Mouse (Mus musculus) midbrain, embryonic 16.5 days (tissue): Measurements from ENCODE around the gene Atxn1l. TPM values are rescaled to one million over a fixed set of nuclear protein-coding genes. Genes with fewer than 3 reads are reported as not detected.

ENCODE experiments used
- ATAC-seq: fragments of 200-750 bp; cut with Nextera tagmentation; 2 replicates; pipeline ENCODE4 v1.8.0; 2017; ENCODE audit warnings: moderate TSS enrichment
- H3K27ac ChIP-seq: fragments of 300-500 bp; sonication (generic); 2 replicates; pipeline ENCODE4 v1.5.1; 2014; ENCODE audit warnings: mild to moderate bottlenecking, low read length, mixed read lengths
- H3K27me3 ChIP-seq: fragments of 300-500 bp; sonication (generic); 2 replicates; pipeline ENCODE4 v1.6.1; 2014; ENCODE audit warnings: low read depth, low read length, mixed read lengths; ENCODE audit not compliant: control insufficient read depth, insufficient read depth
- H3K36me3 ChIP-seq: fragments of 300-500 bp; sonication (generic); 2 replicates; pipeline ENCODE4 v1.6.1; 2014; ENCODE audit warnings: mild to moderate bottlenecking, low read length, moderate library complexity, mixed read lengths; ENCODE audit not compliant: control insufficient read depth, insufficient read depth
- H3K4me1 ChIP-seq: fragments of 300-500 bp; sonication (generic); 2 replicates; pipeline ENCODE4 v1.6.1; 2014; ENCODE audit warnings: mild to moderate bottlenecking, low read length, mixed read lengths; ENCODE audit not compliant: control insufficient read depth, insufficient read depth
- H3K4me2 ChIP-seq: fragments of 300-500 bp; sonication (generic); 2 replicates; pipeline ENCODE4 v1.6.1; 2014; ENCODE audit warnings: mild to moderate bottlenecking, low read length, mixed read lengths
- H3K4me3 ChIP-seq: fragments of 300-500 bp; sonication (generic); 2 replicates; pipeline ENCODE4 v1.5.1; 2014; ENCODE audit warnings: low read depth, mild to moderate bottlenecking, low read length, moderate library complexity, mixed read lengths
- H3K9ac ChIP-seq: fragments of 300-500 bp; sonication (generic); 2 replicates; pipeline ENCODE4 v1.6.1; 2014; ENCODE audit warnings: low read depth, low read length, mixed read lengths
- H3K9me3 ChIP-seq: fragments of 300-500 bp; sonication (generic); replicated peaks from 2 replicates; pipeline ENCODE4 v1.6.1; 2014; ENCODE audit warnings: mild to moderate bottlenecking, low read length, mixed read lengths; ENCODE audit not compliant: control insufficient read depth, poor library complexity, severe bottlenecking
- WGBS: fragments of 180-500 bp; shearing (Covaris S2); extraction: QIAGEN DNeasy Blood & Tissue Kit; methylation state at CpG from one replicate; pipeline ENCODE4 v1.1.7; 2014; 5-methylcytosine and 5-hydroxymethylcytosine counted together
- polyA plus RNA-seq: library from polyadenylated mRNA; unstranded; fragments of >200 nt; fragmentation: Nextera tagmentation; extraction: Ambion mirVana; gene quantifications from 2 replicates; pipeline ENCODE4 v1.2.1, GENCODE M21; 2015

Gene Atxn1l
- polyA plus RNA-seq, result 3.7 and 5.1 TPM in 2 replicates

DNA sequence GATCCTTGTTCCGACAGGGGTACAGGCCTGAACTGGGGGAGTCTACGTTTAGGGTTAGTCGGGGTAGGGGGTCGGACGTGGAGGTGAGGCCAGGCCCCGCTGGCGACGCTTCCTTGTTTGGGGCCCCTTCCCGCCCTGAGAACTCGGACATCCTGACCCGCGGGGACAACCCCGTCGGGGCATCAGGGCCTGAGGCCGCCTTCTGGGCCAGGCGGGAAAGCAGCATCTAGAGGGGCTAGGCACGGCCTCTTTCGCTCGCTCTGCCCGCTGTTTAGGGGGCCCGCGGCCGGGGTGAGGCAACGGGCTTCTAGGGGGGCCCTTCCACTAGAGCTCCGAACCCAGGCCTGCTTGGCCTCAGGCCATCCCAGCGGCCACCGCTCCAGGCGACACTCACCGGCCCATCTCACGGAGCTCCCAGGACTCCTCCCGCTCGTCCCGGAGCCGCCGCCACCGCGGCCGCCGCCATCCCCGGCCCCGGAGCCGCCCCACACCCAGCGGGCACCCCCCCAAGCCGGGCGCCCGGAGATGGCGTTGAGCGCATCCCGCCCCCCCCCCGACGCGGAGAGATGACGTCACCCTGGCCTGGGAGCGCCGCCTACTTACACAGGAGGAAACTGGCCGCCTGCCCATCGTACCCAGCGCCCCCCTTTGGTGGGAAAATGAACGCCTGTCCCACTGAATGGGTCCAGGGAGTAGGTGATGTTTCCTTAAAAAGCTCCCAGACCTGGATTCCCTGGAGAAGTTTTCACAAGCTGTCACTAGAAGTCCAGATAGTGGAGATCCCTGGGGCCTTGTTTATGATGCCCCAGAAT lies at the start of gene Atxn1l:
Gene Atxn1l, minus strand, starts transcription at position 503 of the 812 bp plus-strand sequence.
- peak within 1 kb of the TSS; percentile 99 for H3K9ac ChIP-seq
- H3K4me1 ChIP-seq, result peaks cover 13% of the 10 kb centered on the region
- H3K36me3 ChIP-seq, result peaks cover 12% of the 10 kb centered on the region; the same call in 1 of the 2 replicates
- H3K4me2 ChIP-seq, result peak within 1 kb of the TSS; percentile 95
- 1% methylated on average over 57 of the region's 59 CpGs for WGBS
- H3K4me3 ChIP-seq, result peak within 1 kb of the TSS; percentile 99
- H3K27ac ChIP-seq, result peak within 1 kb of the TSS; percentile 69
- H3K27me3 ChIP-seq, result no peaks in the 10 kb centered on the region
- no peaks in the 10 kb centered on the region for H3K9me3 ChIP-seq
- peak; percentile 85 for ATAC-seq

GRCm38 (mm10) chr8:109780548-109780947 lies 43.0 kb upstream of the Atxn1l start:
- Histone ChIP-seq H3K9ac (no peak overlapping the region), H3K4me2 (peak overlapping the region; percentile 98), H3K27ac (no peak overlapping the region), H3K4me3 (no peak overlapping the region), H3K27me3 (0 out of 2 replicates have a peak, but pooled peaks cover under 1% of the 10 kb centered on the region), H3K36me3 (no peaks in the 10 kb centered on the region), H3K4me1 (peaks cover 20% of the 10 kb centered on the region), H3K9me3 (no peaks in the 10 kb centered on the region)
- ATAC-seq, result no peak
- 76% methylated on average over 4 of the region's 4 CpGs for WGBS

DNA sequence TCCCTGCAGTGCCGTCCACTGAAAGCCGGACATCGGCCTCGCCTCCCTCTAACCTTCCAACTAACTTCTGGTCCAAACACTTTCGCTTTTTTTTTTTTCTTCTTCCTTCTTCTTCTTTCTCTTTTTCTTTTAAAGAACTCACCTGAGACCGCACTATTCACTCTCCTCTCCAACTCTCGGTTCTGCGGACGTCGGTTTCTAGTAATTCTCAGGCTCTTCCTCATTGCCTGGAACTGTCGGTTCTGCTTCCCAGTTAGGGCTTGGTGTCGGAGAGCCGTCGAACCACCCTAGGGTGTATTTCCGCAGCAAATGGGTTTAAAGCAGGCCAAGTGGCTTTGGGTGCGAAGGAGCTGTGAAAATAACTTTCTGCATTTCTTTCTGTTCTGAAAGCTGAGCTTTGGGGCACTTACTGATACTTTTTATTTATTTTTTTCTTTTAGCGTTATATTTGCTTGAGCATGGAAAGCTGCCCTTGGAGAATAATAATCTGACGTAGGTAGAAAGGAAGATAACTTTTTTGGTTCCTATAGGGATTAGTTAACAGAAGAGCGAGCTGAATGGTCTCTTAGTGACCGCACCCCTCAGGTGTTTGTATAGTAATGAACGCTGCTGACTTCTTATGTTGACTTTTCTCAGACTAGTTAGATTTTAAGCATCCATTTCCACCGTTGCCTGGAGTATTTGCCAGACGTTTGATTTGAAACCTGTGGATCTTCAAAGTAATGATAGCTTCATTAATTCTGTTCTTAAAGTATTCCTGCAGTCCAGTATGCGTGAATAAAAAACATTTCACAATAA lies 42.1 kb upstream of the Atxn1l start:
- Histone ChIP-seq H3K9ac (peak overlapping the region; percentile 91), H3K4me1 (peaks cover 20% of the 10 kb centered on the region), H3K9me3 (no peaks in the 10 kb centered on the region), H3K27ac (peak overlapping the region; percentile 98; the same call in 1 of the 2 replicates), H3K36me3 (no peaks in the 10 kb centered on the region), H3K27me3 (0 out of 2 replicates have a peak, but pooled peaks cover 3% of the 10 kb centered on the region), H3K4me3 (peak overlapping the region; percentile 90), H3K4me2 (peak overlapping the region; percentile 98)
- WGBS, result 20% methylated on average over 24 of the region's 24 CpGs
- no peak for ATAC-seq

- Histone ChIP-seq H3K4me1 (peaks cover 20% of the 10 kb centered on the region), H3K4me3 (peak overlapping the region; percentile 90), H3K27me3 (0 out of 2 replicates have a peak, but pooled peaks cover 5% of the 10 kb centered on the region), H3K36me3 (no peaks in the 10 kb centered on the region), H3K4me2 (peak overlapping the region; percentile 98), H3K27ac (peak overlapping the region; percentile 98), H3K9ac (peak overlapping the region; percentile 91), H3K9me3 (no peaks in the 10 kb centered on the region)
- no peak; the same call in 1 of the 2 replicates for ATAC-seq
- WGBS, result under 1% methylated on average over 27 of the region's 32 CpGs
Observed at GRCm38 (mm10) chr8:109778993-109779421, 41.5 kb upstream of the Atxn1l start.

GRCm38 (mm10) chr8:109778280-109778977 lies 40.9 kb upstream of the Atxn1l start, which contains the start of gene Ap1g1:
TSS of gene Ap1g1 (plus strand) at chr8:109778554.
- under 1% methylated on average over 55 of the region's 64 CpGs for WGBS
- H3K4me3 ChIP-seq, result peak within 1 kb of the TSS; percentile 90

DNA sequence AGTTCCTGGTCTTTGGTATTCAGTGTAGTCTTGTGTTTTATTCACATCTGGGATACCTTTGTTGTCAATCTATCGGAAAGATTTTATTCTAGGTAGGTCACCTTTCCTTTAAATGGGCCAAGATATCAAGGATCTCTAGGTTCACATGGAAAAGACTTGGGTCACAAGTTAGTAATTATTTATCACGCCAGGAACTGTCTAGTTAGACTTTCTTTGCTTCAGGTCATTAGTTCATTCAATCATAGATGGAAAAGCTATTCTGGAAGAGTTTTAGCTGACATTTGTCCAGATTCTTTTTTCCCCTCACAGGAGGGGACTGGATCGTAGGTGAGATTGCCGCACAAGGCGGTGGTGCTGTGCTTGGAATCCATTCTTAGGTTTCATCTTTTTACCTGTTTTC lies 40.3 kb upstream of the Atxn1l start:
- H3K4me3 ChIP-seq, result peak overlapping the region; percentile 90
- peaks cover 20% of the 10 kb centered on the region for H3K4me1 ChIP-seq
- ATAC-seq, result no peak
- no peaks in the 10 kb centered on the region for H3K36me3 ChIP-seq
- 22% methylated on average over 5 of the region's 5 CpGs for WGBS
- peak overlapping the region; percentile 60 for H3K4me2 ChIP-seq
- no peaks in the 10 kb centered on the region for H3K9me3 ChIP-seq
- H3K9ac ChIP-seq, result peak overlapping the region; percentile 48
- H3K27me3 ChIP-seq, result peaks cover 9% of the 10 kb centered on the region
- peak overlapping the region; percentile 98 for H3K27ac ChIP-seq

More at GRCm38 (mm10) chr8:109778280-109778977, 40.9 kb upstream of the Atxn1l start, which contains the start of gene Ap1g1:
- Histone ChIP-seq H3K9ac (peak within 1 kb of the TSS; percentile 91), H3K9me3 (no peaks in the 10 kb centered on the region), H3K4me2 (peak within 1 kb of the TSS; percentile 98), H3K36me3 (no peaks in the 10 kb centered on the region), H3K4me1 (peaks cover 20% of the 10 kb centered on the region), H3K27me3 (peaks cover 5% of the 10 kb centered on the region; the same call in 1 of the 2 replicates), H3K27ac (peak within 1 kb of the TSS; percentile 98)
- ATAC-seq, result peak; percentile 98

DNA sequence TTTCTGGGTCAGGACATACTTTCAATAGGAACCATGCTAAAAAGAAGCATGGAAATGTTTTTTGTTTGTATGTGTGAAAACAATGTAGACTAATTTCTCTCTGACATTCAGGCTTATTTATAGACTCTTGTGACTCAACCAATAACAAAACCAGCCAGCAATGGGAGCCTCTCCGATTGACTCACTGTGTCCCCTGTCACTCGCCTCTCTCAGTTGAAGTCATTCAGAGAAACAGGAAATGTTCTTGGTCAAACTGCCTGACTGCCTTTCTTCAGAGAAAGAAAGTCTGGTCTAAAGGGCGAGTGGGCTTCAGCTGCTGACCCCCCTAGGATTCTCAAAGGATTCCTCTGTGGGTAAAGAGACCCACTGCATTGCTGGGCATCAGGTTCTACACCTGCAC lies 35.6 kb upstream of the Atxn1l start:
- no peak overlapping the region for H3K27ac ChIP-seq
- 49% methylated on average over 3 of the region's 3 CpGs for WGBS
- H3K36me3 ChIP-seq, result no peaks in the 10 kb centered on the region
- no peak overlapping the region for H3K9ac ChIP-seq
- H3K9me3 ChIP-seq, result no peaks in the 10 kb centered on the region
- H3K4me3 ChIP-seq, result no peak overlapping the region
- no peaks in the 10 kb centered on the region for H3K4me1 ChIP-seq
- no peak overlapping the region for H3K4me2 ChIP-seq
- peaks cover 9% of the 10 kb centered on the region for H3K27me3 ChIP-seq
- no peak for ATAC-seq

DNA sequence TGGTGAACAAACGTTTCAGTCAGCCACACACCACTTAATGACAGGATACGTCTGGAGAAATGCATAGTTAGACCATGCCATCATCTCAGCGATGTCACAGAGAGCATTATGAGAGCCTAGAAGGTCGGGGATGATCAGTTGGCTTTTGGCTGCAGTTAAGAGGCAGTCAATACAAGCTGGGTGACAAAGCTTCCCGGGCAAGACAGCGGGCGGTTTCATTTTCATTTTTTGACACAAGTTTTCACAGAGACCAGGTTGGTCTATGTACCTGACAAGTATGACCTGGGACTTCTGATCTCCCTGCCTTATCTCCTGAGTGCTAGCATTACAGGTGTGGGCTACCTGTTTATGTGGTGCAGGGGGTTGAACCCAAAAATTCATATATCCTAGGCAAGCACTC lies 28.5 kb upstream of the Atxn1l start:
- H3K36me3 ChIP-seq, result no peaks in the 10 kb centered on the region
- WGBS, result 76% methylated on average over 7 of the region's 7 CpGs
- H3K27me3 ChIP-seq, result no peaks in the 10 kb centered on the region
- H3K9ac ChIP-seq, result no peak overlapping the region
- no peak overlapping the region for H3K4me2 ChIP-seq
- no peaks in the 10 kb centered on the region for H3K4me1 ChIP-seq
- no peak overlapping the region for H3K27ac ChIP-seq
- H3K9me3 ChIP-seq, result no peaks in the 10 kb centered on the region
- H3K4me3 ChIP-seq, result no peak overlapping the region
- no peak for ATAC-seq
